In the genomic region with DNA sequence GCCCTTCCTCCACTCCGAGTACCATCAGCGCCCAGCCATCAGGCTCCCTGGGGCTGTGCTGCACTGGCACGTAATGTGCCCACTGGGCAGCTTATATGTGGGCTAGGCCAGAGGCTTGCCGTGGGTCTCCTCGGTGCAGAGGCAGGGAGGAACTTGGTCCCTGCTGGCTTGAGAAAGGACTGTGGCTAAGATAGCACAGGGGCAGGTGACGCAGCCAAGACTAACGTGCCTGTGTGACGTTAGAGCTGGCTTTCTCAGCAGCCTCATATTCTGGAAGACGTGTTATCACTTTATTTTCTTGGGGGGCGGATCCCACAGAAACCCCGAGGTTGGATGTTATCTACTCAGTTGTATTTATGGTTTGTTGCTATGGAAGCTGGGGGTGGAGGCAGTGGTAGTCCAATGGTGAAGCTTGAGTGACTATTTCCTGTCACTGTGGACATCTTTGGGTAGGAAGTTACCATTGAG, we compare ENCODE assay signal across 12 mouse cellular contexts. TPM values are rescaled to one million over a fixed set of nuclear protein-coding genes. Genes with fewer than 3 reads are reported as not detected.
A peak's percentile ranks its signal among the peaks of the same experiment; 100 is the strongest.
DNase-seq lines count a peak whose midpoint lies in the region; ATAC-seq lines count a peak whose summit lies in the region.
"Had no signal": no experiment of that assay in that cellular context is flagged by ENCODE, and none has a peak within 500 bp of the region (broad histone marks: within the 10 kb centered on the region; RNA-seq: fewer than 3 reads in every experiment).

No protein-coding gene starts in this region.

- DNase-seq in intestine, embryonic 14.5 days (ENCODE audit: low spot score): no peak
- peak; percentile 52 for DNase-seq in T-cell, adult 2 months (ENCODE audit: low spot score)
- no peak for DNase-seq in ovary, adult 18-20 months (ENCODE audit: low spot score)
- DNase-seq in left cerebral cortex, postnatal 4 days: no peak
- DNase-seq: cerebellum, adult 18-20 months; thymus, adult 18-20 months had no signal

- peaks cover 44% of the 10 kb centered on the region for H3K36me3 ChIP-seq in intestine, embryonic 14.5 days (ENCODE audit: control insufficient read depth, insufficient read depth, low read length)
- H3K36me3 ChIP-seq in intestine, embryonic 16.5 days (ENCODE audit: control insufficient read depth, insufficient read depth, low read length): peaks cover 10% of the 10 kb centered on the region
- peaks cover 20% of the 10 kb centered on the region for H3K36me3 ChIP-seq in heart, embryonic 15.5 days
- peaks cover 70% of the 10 kb centered on the region for H3K36me3 ChIP-seq in megakaryocyte, embryonic 14.5 days (replicated peaks; ENCODE audit: low read length)

- ATAC-seq in intestine, embryonic 14.5 days (replicated peaks; ENCODE audit: low FRiP score, low TSS enrichment, low read depth): peak; percentile 44; the same call in 1 of the 2 replicates
- ATAC-seq in intestine, embryonic 16.5 days: no peak; the same call in 1 of the 2 replicates
- ATAC-seq in heart, embryonic 15.5 days (replicated peaks; ENCODE audit: insufficient number of reproducible peaks, insufficient read depth, low FRiP score, low read depth): peak; percentile 52
- ATAC-seq in erythroblast, adult 5-6 weeks (replicated peaks; ENCODE audit: low FRiP score, poor library complexity, severe bottlenecking): no peak
- ATAC-seq: hindbrain, postnatal 0 days had no signal

- H3K9ac ChIP-seq in intestine, embryonic 14.5 days (ENCODE audit: low read length): no peak overlapping the region
- no peak overlapping the region for H3K9ac ChIP-seq in intestine, embryonic 16.5 days (ENCODE audit: low read depth, low read length)
- no peak overlapping the region for H3K9ac ChIP-seq in heart, embryonic 15.5 days
- H3K9ac ChIP-seq: neural tube, embryonic 13.5 days had no signal

- H3K27ac ChIP-seq in intestine, embryonic 14.5 days (ENCODE audit: low read depth): no peak overlapping the region
- no peak overlapping the region for H3K27ac ChIP-seq in intestine, embryonic 16.5 days (ENCODE audit: low read length)
- peak overlapping the region; percentile 35; the same call in 1 of the 2 replicates for H3K27ac ChIP-seq in heart, embryonic 15.5 days
- H3K27ac ChIP-seq: hindbrain, postnatal 0 days; neural tube, embryonic 13.5 days had no signal

- H3K4me2 ChIP-seq in intestine, embryonic 14.5 days (ENCODE audit: low read length): no peak overlapping the region
- H3K4me2 ChIP-seq in intestine, embryonic 16.5 days (ENCODE audit: low read depth, low read length): no peak overlapping the region
- no peak overlapping the region; the same call in 1 of the 2 replicates for H3K4me2 ChIP-seq in heart, embryonic 15.5 days
- H3K4me2 ChIP-seq: neural tube, embryonic 13.5 days had no signal

- H3K4me1 ChIP-seq in intestine, embryonic 14.5 days (replicated peaks; ENCODE audit: control insufficient read depth, insufficient read depth, low read length): peaks cover 11% of the 10 kb centered on the region
- peaks cover 20% of the 10 kb centered on the region for H3K4me1 ChIP-seq in intestine, embryonic 16.5 days (ENCODE audit: control insufficient read depth, insufficient read depth, low read length)
- peaks cover 44% of the 10 kb centered on the region for H3K4me1 ChIP-seq in heart, embryonic 15.5 days (replicated peaks)
- peaks cover 80% of the 10 kb centered on the region for H3K4me1 ChIP-seq in megakaryocyte, embryonic 14.5 days

- no peak overlapping the region for H3K4me3 ChIP-seq in intestine, embryonic 14.5 days (ENCODE audit: low read depth, low read length)
- no peak overlapping the region for H3K4me3 ChIP-seq in intestine, embryonic 16.5 days (ENCODE audit: low read length)
- H3K4me3 ChIP-seq in heart, embryonic 15.5 days: no peak overlapping the region
- peak overlapping the region; percentile 81 for H3K4me3 ChIP-seq in megakaryocyte, embryonic 14.5 days (replicated peaks)
- H3K4me3 ChIP-seq: neural tube, embryonic 13.5 days had no signal

- no peaks in the 10 kb centered on the region for H3K27me3 ChIP-seq in intestine, embryonic 14.5 days (replicated peaks; ENCODE audit: control insufficient read depth, insufficient read depth, low read length)
- no peaks in the 10 kb centered on the region for H3K27me3 ChIP-seq in intestine, embryonic 16.5 days (replicated peaks; ENCODE audit: control insufficient read depth, insufficient read depth, low read length)
- H3K27me3 ChIP-seq in heart, embryonic 15.5 days: no peaks in the 10 kb centered on the region
- no peaks in the 10 kb centered on the region for H3K27me3 ChIP-seq in megakaryocyte, embryonic 14.5 days (replicated peaks)
- H3K27me3 ChIP-seq: neural tube, embryonic 13.5 days had no signal

- no peaks in the 10 kb centered on the region for H3K9me3 ChIP-seq in intestine, embryonic 14.5 days (ENCODE audit: control insufficient read depth, low read length)
- no peaks in the 10 kb centered on the region for H3K9me3 ChIP-seq in intestine, embryonic 16.5 days (ENCODE audit: control insufficient read depth, low read length)
- H3K9me3 ChIP-seq in heart, embryonic 15.5 days (replicated peaks): no peaks in the 10 kb centered on the region
- peaks cover 8% of the 10 kb centered on the region for H3K9me3 ChIP-seq in megakaryocyte, embryonic 14.5 days

- intact Hi-C loops in left cerebral cortex, postnatal 4 days (cut with DNase I): no loop called here

- 79% methylated on average over 11 of the region's 11 CpGs for WGBS in intestine, embryonic 14.5 days
- WGBS in intestine, embryonic 16.5 days: 69% methylated on average over 11 of the region's 11 CpGs
- WGBS in heart, embryonic 15.5 days: 50% methylated on average over 11 of the region's 11 CpGs

RNA-seq across cellular contexts. Expression of gene Dusp1, which starts 8.8 kb away (rescaled TPM):
- 14.5 and 17.0 TPM in 2 replicates for polyA plus RNA-seq in intestine, embryonic 14.5 days (2014; fragmentation: Nextera tagmentation; extraction: Ambion mirVana)
- 12.2 and 14.4 TPM in 2 replicates for polyA plus RNA-seq in intestine, embryonic 16.5 days (2015; fragmentation: Nextera tagmentation; extraction: Ambion mirVana)
- 30.8 and 38.1 TPM in 2 replicates for polyA plus RNA-seq in heart, embryonic 15.5 days (2015; fragmentation: Nextera tagmentation; extraction: Ambion mirVana)
- polyA plus RNA-seq in megakaryocyte, embryonic 14.5 days (2012; ENCODE audit: insufficient read depth, low replicate concordance): 11.6 and 65.1 TPM in 2 replicates
- 54.8 and 66.0 TPM in 2 replicates for total RNA-seq in erythroblast, adult 5-6 weeks (2015; ENCODE audit: low replicate concordance)
- total RNA-seq in erythroblast, adult 5-6 weeks (2017; ENCODE audit: low replicate concordance): 9.5 and 13.1 TPM in 2 replicates
- 10 to 100 TPM; 17.2 to 18.9 TPM for total RNA-seq in left cerebral cortex, postnatal 4 days (2021)

RNA-seq across cellular contexts. Expression of gene Ergic1, which starts 9.4 kb away (rescaled TPM):
- polyA plus RNA-seq in intestine, embryonic 14.5 days (2014; fragmentation: Nextera tagmentation; extraction: Ambion mirVana): 135 and 136 TPM in 2 replicates
- 88.6 and 91.2 TPM in 2 replicates for polyA plus RNA-seq in intestine, embryonic 16.5 days (2015; fragmentation: Nextera tagmentation; extraction: Ambion mirVana)
- polyA plus RNA-seq in heart, embryonic 15.5 days (2015; fragmentation: Nextera tagmentation; extraction: Ambion mirVana): 75.0 and 92.0 TPM in 2 replicates
- 21.0 and 26.5 TPM in 2 replicates for polyA plus RNA-seq in megakaryocyte, embryonic 14.5 days (2012; ENCODE audit: insufficient read depth, low replicate concordance)
- total RNA-seq in erythroblast, adult 5-6 weeks (2015; ENCODE audit: low replicate concordance): 23.4 and 26.1 TPM in 2 replicates
- 2.1 and 10.3 TPM in 2 replicates for total RNA-seq in erythroblast, adult 5-6 weeks (2017; ENCODE audit: low replicate concordance)
- 100 to 1,000 TPM; 180 to 193 TPM for total RNA-seq in left cerebral cortex, postnatal 4 days (2021)

Comparison
In these comparisons a context has a peak if more than half of its experiments do, and no peak if none do; other contexts are left out.
1. ATAC-seq: peak in intestine, embryonic 14.5 days (single experiment) and heart, embryonic 15.5 days (single experiment); none in intestine, embryonic 16.5 days (single experiment) and erythroblast, adult 5-6 weeks (single experiment).